Mouse (Mus musculus): Measurements from ENCODE around the gene Scrn3. TPM values are rescaled to one million over a fixed set of nuclear protein-coding genes. Genes with fewer than 3 reads are reported as not detected.

Gene Scrn3
- polyA plus RNA-seq, 1 experiment from 2014 or later = 17.0 TPM

DNA sequence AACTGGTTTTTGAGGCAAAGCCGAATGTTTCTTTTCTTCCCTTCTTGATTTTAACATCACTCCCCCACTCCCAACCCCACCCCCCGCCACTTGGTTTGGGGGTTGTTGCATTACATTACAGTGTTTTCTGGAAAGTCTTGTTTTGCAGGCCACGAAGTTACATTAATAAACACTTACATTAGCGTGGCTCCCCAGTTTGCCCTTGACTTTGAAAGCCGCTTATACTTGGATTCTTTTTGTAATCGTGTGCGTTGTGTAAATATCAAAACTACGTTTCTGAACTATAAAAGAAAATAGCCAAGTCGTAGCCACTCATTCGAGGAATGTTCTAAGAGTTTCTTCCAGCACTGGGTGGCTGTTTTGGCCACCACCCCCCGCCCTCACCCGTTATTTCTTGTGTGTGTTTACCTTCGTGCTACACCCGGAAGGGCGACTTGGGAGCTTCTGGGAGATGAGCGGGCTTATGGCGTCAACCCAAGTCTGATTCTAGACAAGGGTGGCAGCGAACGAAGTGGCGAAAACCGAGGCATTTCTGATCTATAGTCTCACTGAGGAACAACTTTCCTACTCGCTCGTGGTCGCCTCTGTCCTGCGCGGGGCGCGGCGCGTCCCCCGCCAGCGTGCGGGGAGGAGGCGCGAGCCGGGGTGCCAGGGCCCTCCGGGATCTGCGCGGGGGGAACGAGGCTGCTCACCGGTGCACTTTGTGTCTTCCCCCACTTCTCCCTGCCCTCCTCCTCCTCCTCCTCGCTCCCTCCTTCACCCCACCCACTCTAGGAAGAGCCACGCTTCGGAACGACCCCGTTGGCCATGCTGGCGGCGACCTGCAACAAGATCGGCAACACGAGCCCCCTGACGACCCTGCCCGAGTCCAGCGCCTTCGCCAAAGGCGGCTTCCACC, 39.8 kb upstream of the Scrn3 start:
- DNase-seq (ENCODE audit: low spot score) = peak; percentile 67
- under 1% methylated on average over 55 of the region's 55 CpGs for WGBS
- Histone ChIP-seq H3K9ac (ENCODE audit: low read length) (peak overlapping the region; percentile 43; the same call in 1 of the 2 replicates), H3K4me3 (ENCODE audit: low read depth, low read length) (peak overlapping the region; percentile 38), H3K4me1 (ENCODE audit: control insufficient read depth, insufficient read depth, low read length) (peaks cover 31% of the 10 kb centered on the region), H3K36me3 (ENCODE audit: control insufficient read depth, insufficient read depth, low read length) (no peaks in the 10 kb centered on the region), H3K27me3 (ENCODE audit: control insufficient read depth, insufficient read depth, low read length) (peaks cover 73% of the 10 kb centered on the region), H3K4me2 (ENCODE audit: low read depth, severe bottlenecking) (peak overlapping the region; percentile 71), H3K27ac (replicated peaks; ENCODE audit: low read depth, low read length) (no peak overlapping the region), H3K9me3 (ENCODE audit: control insufficient read depth, low read length) (no peaks in the 10 kb centered on the region)
- no peak for ATAC-seq (ENCODE audit: insufficient number of reproducible peaks, low FRiP score, low TSS enrichment, low read depth)

- Histone ChIP-seq H3K36me3 (ENCODE audit: control insufficient read depth, insufficient read depth, low read length) (no peaks in the 10 kb centered on the region), H3K27me3 (ENCODE audit: control insufficient read depth, insufficient read depth, low read length) (peaks cover 68% of the 10 kb centered on the region), H3K9ac (ENCODE audit: low read length) (peak overlapping the region; percentile 43; the same call in 1 of the 2 replicates), H3K4me1 (ENCODE audit: control insufficient read depth, insufficient read depth, low read length) (peaks cover 34% of the 10 kb centered on the region), H3K4me3 (ENCODE audit: low read depth, low read length) (peak overlapping the region; percentile 38), H3K4me2 (ENCODE audit: low read depth, severe bottlenecking) (peak overlapping the region; percentile 71), H3K27ac (replicated peaks; ENCODE audit: low read depth, low read length) (no peak overlapping the region), H3K9me3 (ENCODE audit: control insufficient read depth, low read length) (no peaks in the 10 kb centered on the region)
- ATAC-seq (ENCODE audit: insufficient number of reproducible peaks, low FRiP score, low TSS enrichment, low read depth) (no peak), DNase-seq (ENCODE audit: low spot score) (peak; percentile 74)
- under 1% methylated on average over 93 of the region's 110 CpGs for WGBS
These were observed 38.9 kb upstream of the Scrn3 start for GRCm38 (mm10) chr2:73273249-73274118.

- DNase-seq (ENCODE audit: low spot score) = peak; percentile 76
- Histone ChIP-seq H3K4me1 (ENCODE audit: control insufficient read depth, insufficient read depth, low read length) (peaks cover 41% of the 10 kb centered on the region), H3K4me3 (ENCODE audit: low read depth, low read length) (peak overlapping the region; percentile 38), H3K9ac (ENCODE audit: low read length) (peak overlapping the region; percentile 37; the same call in 1 of the 2 replicates), H3K27ac (replicated peaks; ENCODE audit: low read depth, low read length) (no peak overlapping the region), H3K4me2 (ENCODE audit: low read depth, severe bottlenecking) (peak overlapping the region; percentile 71), H3K36me3 (ENCODE audit: control insufficient read depth, insufficient read depth, low read length) (no peaks in the 10 kb centered on the region), H3K27me3 (ENCODE audit: control insufficient read depth, insufficient read depth, low read length) (peaks cover 68% of the 10 kb centered on the region), H3K9me3 (ENCODE audit: control insufficient read depth, low read length) (no peaks in the 10 kb centered on the region)
- no peak for ATAC-seq (ENCODE audit: insufficient number of reproducible peaks, low FRiP score, low TSS enrichment, low read depth)
- under 1% methylated on average over 74 of the region's 88 CpGs for WGBS
These were observed 38.1 kb upstream of the Scrn3 start for GRCm38 (mm10) chr2:73274119-73274920.

DNA sequence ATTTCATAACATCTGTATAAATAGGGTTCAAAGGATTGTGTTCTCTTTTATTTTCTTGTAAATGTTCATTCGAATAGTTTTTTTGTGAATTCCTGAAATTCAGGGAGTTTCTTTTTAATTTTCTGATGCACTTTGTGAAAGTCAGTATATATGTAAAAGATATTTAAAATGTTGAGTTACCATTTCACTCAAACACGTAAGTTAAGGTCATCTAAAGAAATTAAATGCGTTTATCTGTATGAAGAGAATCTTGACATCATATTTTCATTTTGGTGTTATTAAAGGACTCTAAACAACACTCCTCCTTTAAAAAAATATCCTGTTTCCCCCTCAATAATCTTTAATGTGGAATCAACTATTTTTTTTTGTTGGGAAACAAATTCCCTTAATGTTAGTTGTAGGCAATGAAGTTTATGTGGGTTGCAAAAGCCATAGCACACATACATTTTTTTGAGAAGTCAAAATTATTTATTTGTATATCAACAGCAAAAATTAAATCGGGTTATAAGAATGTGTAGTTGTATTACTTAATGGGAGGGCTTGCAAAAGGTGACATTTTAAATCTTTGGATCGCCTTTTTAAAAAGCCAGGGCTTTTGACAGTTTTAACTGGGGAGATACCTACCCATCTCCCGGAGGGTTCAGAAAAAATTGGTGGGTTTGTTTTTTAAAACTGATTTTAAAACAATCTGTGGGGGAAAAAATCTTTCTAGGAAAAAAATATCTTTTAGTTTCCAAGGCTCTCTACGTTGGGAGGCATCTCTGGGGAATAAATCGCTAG, 37.0 kb upstream of the Scrn3 start:
- H3K4me1 ChIP-seq (ENCODE audit: control insufficient read depth, insufficient read depth, low read length) = peaks cover 43% of the 10 kb centered on the region
- no peak for ATAC-seq (ENCODE audit: insufficient number of reproducible peaks, low FRiP score, low TSS enrichment, low read depth)
- no peak overlapping the region for H3K4me3 ChIP-seq (ENCODE audit: low read depth, low read length)
- H3K4me2 ChIP-seq (ENCODE audit: low read depth, severe bottlenecking) = no peak overlapping the region
- no peak overlapping the region for H3K9ac ChIP-seq (ENCODE audit: low read length)
- peaks cover 67% of the 10 kb centered on the region for H3K27me3 ChIP-seq (ENCODE audit: control insufficient read depth, insufficient read depth, low read length)
- H3K27ac ChIP-seq (replicated peaks; ENCODE audit: low read depth, low read length) = no peak overlapping the region
- DNase-seq (ENCODE audit: low spot score) = no peak
- H3K36me3 ChIP-seq (ENCODE audit: control insufficient read depth, insufficient read depth, low read length) = no peaks in the 10 kb centered on the region
- no peaks in the 10 kb centered on the region for H3K9me3 ChIP-seq (ENCODE audit: control insufficient read depth, low read length)
- WGBS = 11% methylated on average over 8 of the region's 8 CpGs

DNA sequence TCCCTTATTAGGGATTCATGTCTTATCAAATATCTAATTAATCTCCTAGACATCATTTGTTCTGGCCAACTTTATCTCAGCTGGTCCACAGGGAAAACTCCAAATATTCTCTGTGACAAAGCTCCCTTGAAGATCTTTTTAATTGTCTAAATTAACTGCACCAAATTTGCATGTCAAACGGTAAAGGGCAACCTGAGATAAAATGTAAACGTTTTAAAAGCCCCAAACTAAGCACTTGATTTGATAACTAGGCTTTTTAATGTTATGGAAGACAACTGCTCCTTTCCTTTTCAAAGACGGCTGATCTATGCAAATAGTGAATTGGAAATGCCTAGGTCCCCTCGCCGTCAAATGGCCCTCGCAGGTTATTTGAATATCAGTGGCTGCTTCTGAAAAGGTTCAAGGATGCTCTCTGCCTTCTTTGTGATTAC, 36.2 kb upstream of the Scrn3 start:
- Histone ChIP-seq H3K4me1 (ENCODE audit: control insufficient read depth, insufficient read depth, low read length) (peaks cover 47% of the 10 kb centered on the region), H3K27me3 (ENCODE audit: control insufficient read depth, insufficient read depth, low read length) (peaks cover 67% of the 10 kb centered on the region), H3K36me3 (ENCODE audit: control insufficient read depth, insufficient read depth, low read length) (no peaks in the 10 kb centered on the region), H3K9me3 (ENCODE audit: control insufficient read depth, low read length) (no peaks in the 10 kb centered on the region), H3K4me2 (ENCODE audit: low read depth, severe bottlenecking) (no peak overlapping the region), H3K9ac (ENCODE audit: low read length) (no peak overlapping the region), H3K4me3 (ENCODE audit: low read depth, low read length) (no peak overlapping the region), H3K27ac (replicated peaks; ENCODE audit: low read depth, low read length) (no peak overlapping the region)
- DNase-seq (ENCODE audit: low spot score) (peak; percentile 42), ATAC-seq (ENCODE audit: insufficient number of reproducible peaks, low FRiP score, low TSS enrichment, low read depth) (no peak)
- WGBS = 1% methylated on average over 6 of the region's 6 CpGs

DNA sequence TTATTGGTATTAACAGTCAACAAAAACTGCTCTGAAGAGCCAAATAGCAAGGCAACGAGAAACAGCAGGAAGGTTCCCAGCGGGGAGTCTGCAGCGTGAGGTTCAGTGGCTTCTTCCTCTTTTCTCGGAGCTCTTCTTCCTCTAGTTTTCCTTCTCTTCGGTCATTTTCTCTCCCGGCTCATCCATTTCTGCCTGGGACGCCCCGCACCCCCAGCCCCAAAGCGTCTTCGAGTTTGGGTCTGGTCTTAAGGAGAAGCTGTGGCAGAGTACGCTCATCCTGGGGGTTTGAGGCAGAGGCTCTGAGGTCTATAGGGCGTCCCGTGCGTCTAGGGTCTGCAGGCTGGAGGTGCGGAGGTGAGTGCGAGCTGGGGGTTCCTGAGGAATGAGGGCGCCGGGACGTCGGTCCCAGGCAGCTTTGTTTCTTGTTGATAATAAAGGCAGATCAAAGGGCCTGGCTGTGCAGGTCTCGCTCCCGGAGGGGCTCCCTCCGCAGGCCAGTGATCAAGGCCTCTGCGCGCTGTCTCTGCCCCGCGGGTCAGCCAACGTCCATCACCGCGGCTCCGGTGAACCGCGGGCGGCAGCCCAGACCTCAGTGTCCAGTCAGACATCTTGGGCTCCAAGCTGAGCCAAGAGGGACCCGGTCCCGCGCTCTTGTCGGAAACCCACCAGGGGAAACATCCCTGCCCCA, 35.2 kb upstream of the Scrn3 start:
- H3K4me1 ChIP-seq (ENCODE audit: control insufficient read depth, insufficient read depth, low read length) = peaks cover 42% of the 10 kb centered on the region
- DNase-seq (ENCODE audit: low spot score) = peak; percentile 69
- ATAC-seq (ENCODE audit: insufficient number of reproducible peaks, low FRiP score, low TSS enrichment, low read depth) = no peak
- no peaks in the 10 kb centered on the region for H3K9me3 ChIP-seq (ENCODE audit: control insufficient read depth, low read length)
- no peak overlapping the region for H3K27ac ChIP-seq (replicated peaks; ENCODE audit: low read depth, low read length)
- peak overlapping the region; percentile 22 for H3K4me3 ChIP-seq (ENCODE audit: low read depth, low read length)
- H3K4me2 ChIP-seq (ENCODE audit: low read depth, severe bottlenecking) = peak overlapping the region; percentile 39
- H3K9ac ChIP-seq (ENCODE audit: low read length) = peak overlapping the region; percentile 22; the same call in 1 of the 2 replicates
- no peaks in the 10 kb centered on the region for H3K36me3 ChIP-seq (ENCODE audit: control insufficient read depth, insufficient read depth, low read length)
- under 1% methylated on average over 38 of the region's 38 CpGs for WGBS
- peaks cover 68% of the 10 kb centered on the region for H3K27me3 ChIP-seq (ENCODE audit: control insufficient read depth, insufficient read depth, low read length)

DNA sequence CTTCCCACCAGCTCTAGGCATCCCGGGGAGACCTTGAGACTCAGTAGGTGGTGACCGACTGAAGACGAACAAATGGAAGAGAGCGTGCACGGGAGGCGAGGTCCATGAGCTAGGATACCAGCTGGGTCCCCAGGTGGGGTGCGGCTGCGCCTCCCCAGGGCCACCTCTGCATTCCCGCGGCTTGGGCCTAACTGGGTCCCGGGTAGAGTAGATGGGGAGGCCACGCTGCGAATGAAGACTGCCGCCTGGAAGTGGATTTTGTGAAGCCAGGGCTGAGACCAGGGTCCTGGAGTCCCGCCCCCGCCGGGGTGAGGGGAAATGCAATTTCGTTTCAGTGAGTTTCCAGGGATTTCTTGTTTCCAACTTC, 34.7 kb upstream of the Scrn3 start:
- peaks cover 66% of the 10 kb centered on the region for H3K27me3 ChIP-seq (ENCODE audit: control insufficient read depth, insufficient read depth, low read length)
- DNase-seq (ENCODE audit: low spot score) = peak; percentile 68
- H3K27ac ChIP-seq (replicated peaks; ENCODE audit: low read depth, low read length) = no peak overlapping the region
- WGBS = under 1% methylated on average over 18 of the region's 18 CpGs
- peak overlapping the region; percentile 39 for H3K4me2 ChIP-seq (ENCODE audit: low read depth, severe bottlenecking)
- peak; percentile 29; the same call in 1 of the 2 replicates for ATAC-seq (ENCODE audit: insufficient number of reproducible peaks, low FRiP score, low TSS enrichment, low read depth)
- peak overlapping the region; percentile 22 for H3K4me3 ChIP-seq (ENCODE audit: low read depth, low read length)
- peaks cover 42% of the 10 kb centered on the region for H3K4me1 ChIP-seq (ENCODE audit: control insufficient read depth, insufficient read depth, low read length)
- H3K36me3 ChIP-seq (ENCODE audit: control insufficient read depth, insufficient read depth, low read length) = no peaks in the 10 kb centered on the region
- no peaks in the 10 kb centered on the region for H3K9me3 ChIP-seq (ENCODE audit: control insufficient read depth, low read length)
- no peak overlapping the region for H3K9ac ChIP-seq (ENCODE audit: low read length)
